Mouse (Mus musculus) midbrain, embryonic 14.5 days (tissue): Measurements from ENCODE around the gene Zfp14. TPM values are rescaled to one million over a fixed set of nuclear protein-coding genes. Genes with fewer than 3 reads are reported as not detected.

Source experiments
- ATAC-seq: fragments of 200-750 bp; cut with Nextera tagmentation; 2 replicates; pipeline ENCODE4 v1.8.0; 2017; ENCODE audit warnings: moderate number of reproducible peaks, moderate library complexity; ENCODE audit not compliant: low FRiP score, low TSS enrichment
- DNase-seq: peaks from one replicate; pipeline ENCODE4 v3.0.0-alpha.2; 2015
- H3K27ac ChIP-seq: fragments of 300-500 bp; sonication (generic); replicated peaks from 2 replicates; pipeline ENCODE4 v1.5.1; 2014; ENCODE audit warnings: mild to moderate bottlenecking, low read depth, low read length, moderate library complexity
- H3K27me3 ChIP-seq: fragments of 300-500 bp; sonication (generic); 2 replicates; pipeline ENCODE4 v1.6.1; 2014; ENCODE audit warnings: low read length, control low read depth, mixed read lengths; ENCODE audit not compliant: control insufficient read depth, insufficient read depth
- H3K36me3 ChIP-seq: fragments of 300-500 bp; sonication (generic); 2 replicates; pipeline ENCODE4 v1.6.1; 2014; ENCODE audit warnings: low read length, control low read depth; ENCODE audit not compliant: control insufficient read depth, insufficient read depth
- H3K4me1 ChIP-seq: fragments of 300-500 bp; sonication (generic); 2 replicates; pipeline ENCODE4 v1.6.1; 2014; ENCODE audit warnings: mild to moderate bottlenecking, antibody characterized with exemption, low read length, control low read depth; ENCODE audit not compliant: control insufficient read depth, insufficient read depth
- H3K4me2 ChIP-seq: fragments of 300-500 bp; sonication (generic); 2 replicates; pipeline ENCODE4 v1.6.1; 2014; ENCODE audit warnings: mild to moderate bottlenecking, low read length, moderate library complexity
- H3K4me3 ChIP-seq: fragments of 300-500 bp; sonication (generic); replicated peaks from 2 replicates; pipeline ENCODE4 v1.5.1; 2014; ENCODE audit warnings: low read depth, low read length
- H3K9ac ChIP-seq: fragments of 300-500 bp; sonication (generic); replicated peaks from 2 replicates; pipeline ENCODE4 v1.6.1; 2014; ENCODE audit warnings: mild to moderate bottlenecking, low read length, moderate library complexity
- H3K9me3 ChIP-seq: fragments of 300-500 bp; sonication (generic); 2 replicates; pipeline ENCODE4 v1.6.1; 2016; ENCODE audit warnings: low read length, control low read depth, mixed read lengths; ENCODE audit not compliant: control insufficient read depth
- WGBS: fragments of 180-500 bp; shearing (Covaris S2); extraction: QIAGEN DNeasy Blood & Tissue Kit; methylation state at CpG from one replicate; pipeline ENCODE4 v1.1.7; 2014; 5-methylcytosine and 5-hydroxymethylcytosine counted together
- polyA plus RNA-seq: library from polyadenylated mRNA; unstranded; fragments of >200 nt; fragmentation: Nextera tagmentation; extraction: Ambion mirVana; gene quantifications from 2 replicates; pipeline ENCODE4 v1.2.1, GENCODE M21; 2014

Zfp14 gene
- polyA plus RNA-seq, 1 experiment from 2014 or later: 13.5 TPM

DNA sequence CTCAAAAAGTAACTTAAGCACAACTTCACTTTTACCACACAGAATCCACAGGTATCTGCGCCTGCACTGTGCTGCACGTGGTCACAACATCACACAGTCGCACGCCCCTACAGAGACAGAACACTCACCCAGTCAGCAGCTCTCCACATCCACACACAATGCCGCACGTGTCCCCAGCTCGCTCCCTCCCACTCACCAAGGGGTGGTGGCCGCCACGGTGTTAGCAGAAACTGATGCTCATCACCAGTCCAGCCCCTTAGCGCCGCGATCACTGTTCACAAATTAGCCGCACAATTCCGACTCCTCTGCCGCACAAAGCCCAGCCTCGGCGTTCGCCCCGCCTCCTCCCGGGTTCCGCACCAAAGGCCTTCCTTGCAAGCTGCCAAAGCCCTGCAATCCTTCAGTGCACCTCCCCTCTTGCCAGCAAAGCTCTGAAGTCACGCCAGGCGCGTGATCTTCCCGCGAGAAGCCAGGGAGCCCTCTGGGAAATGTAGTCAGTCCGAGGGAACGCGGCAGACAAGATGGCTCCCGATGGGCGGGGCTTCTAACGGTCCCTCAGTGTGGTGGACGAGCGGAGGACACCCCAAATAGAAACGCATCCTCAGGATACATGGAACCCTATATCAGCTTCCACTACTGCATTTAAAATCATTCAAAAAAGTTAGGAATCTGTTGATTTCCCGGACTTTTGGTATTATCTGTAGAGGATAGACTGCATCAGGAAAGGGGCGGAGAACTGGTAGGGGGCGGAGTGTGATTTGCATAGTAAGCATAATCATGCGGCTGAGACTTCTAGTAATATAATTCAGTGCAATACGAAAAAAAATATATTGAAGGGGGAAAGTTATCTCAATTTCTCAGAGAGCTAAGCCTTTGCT, 39.2 kb upstream of the Zfp14 start, which contains the start of the genes Gm26920 and Zfp566:
Gene Gm26920, minus strand, starts transcription at position 319 of the 878 bp plus-strand sequence.
Gene Zfp566, minus strand, starts transcription at position 436 of the 878 bp plus-strand sequence.
- ATAC-seq: peak; percentile 93
- DNase-seq: peak; percentile 99
- H3K27me3 ChIP-seq: no peaks in the 10 kb centered on the region
- peaks cover 26% of the 10 kb centered on the region for H3K4me1 ChIP-seq
- peak within 1 kb of the TSS; percentile 90 for H3K27ac ChIP-seq
- peak within 1 kb of the TSS; percentile 86 for H3K4me2 ChIP-seq
- H3K9ac ChIP-seq: peak within 1 kb of the TSS; percentile 66
- H3K4me3 ChIP-seq: peak within 1 kb of the TSS; percentile 65
- peaks cover 14% of the 10 kb centered on the region for H3K36me3 ChIP-seq
- under 1% methylated on average over 40 of the region's 40 CpGs for WGBS
- no peaks in the 10 kb centered on the region for H3K9me3 ChIP-seq

DNA sequence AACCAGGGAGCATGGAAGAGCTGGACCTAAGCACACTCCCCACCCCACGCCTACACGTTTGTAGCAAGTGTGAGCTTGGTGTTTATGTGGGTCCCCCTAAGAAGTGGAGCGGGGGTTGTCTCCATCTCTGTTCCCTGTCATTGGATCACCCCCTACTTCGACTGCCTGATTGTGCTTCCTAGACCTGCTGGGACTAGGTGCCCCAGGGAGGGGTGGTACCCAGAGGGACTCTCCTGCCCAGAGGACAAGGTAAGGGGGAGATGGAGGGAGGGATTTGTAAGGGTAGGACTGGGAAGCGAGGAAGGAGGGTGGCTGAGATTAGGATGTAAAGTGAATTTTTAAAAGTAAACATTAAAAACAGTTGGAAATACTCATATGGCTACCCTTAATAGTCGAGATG, 38.2 kb upstream of the Zfp14 start:
- Histone ChIP-seq H3K27me3 (no peaks in the 10 kb centered on the region), H3K4me3 (peak overlapping the region; percentile 65), H3K27ac (no peak overlapping the region), H3K4me1 (peaks cover 26% of the 10 kb centered on the region), H3K36me3 (peaks cover 23% of the 10 kb centered on the region), H3K9me3 (no peaks in the 10 kb centered on the region), H3K4me2 (peak overlapping the region; percentile 86), H3K9ac (peak overlapping the region; percentile 66)
- DNase-seq (no peak), ATAC-seq (no peak)
- 16% methylated on average over 6 of the region's 6 CpGs for WGBS

GRCm38 (mm10) chr7:30086524-30086923, 35.3 kb upstream of the Zfp14 start:
- 94% methylated on average over 9 of the region's 9 CpGs for WGBS
- Histone ChIP-seq H3K27me3 (no peaks in the 10 kb centered on the region), H3K4me1 (peaks cover 20% of the 10 kb centered on the region), H3K27ac (no peak overlapping the region), H3K9ac (no peak overlapping the region), H3K36me3 (peaks cover 36% of the 10 kb centered on the region), H3K9me3 (no peaks in the 10 kb centered on the region), H3K4me2 (no peak overlapping the region), H3K4me3 (no peak overlapping the region)
- ATAC-seq: no peak
- no peak for DNase-seq

GRCm38 (mm10) chr7:30072146-30073028, 21.2 kb upstream of the Zfp14 start, which contains the start of gene Zfp82:
Gene Zfp82 (minus strand): TSS chr7:30072900.
- 0 out of 2 replicates have a peak, but pooled peaks cover 6% of the 10 kb centered on the region for H3K4me1 ChIP-seq
- peak within 1 kb of the TSS; percentile 63 for H3K4me3 ChIP-seq
- H3K9me3 ChIP-seq: no peaks in the 10 kb centered on the region
- WGBS: under 1% methylated on average over 50 of the region's 50 CpGs
- peak within 1 kb of the TSS; percentile 75 for H3K9ac ChIP-seq
- peak within 1 kb of the TSS; percentile 81 for H3K27ac ChIP-seq
- H3K27me3 ChIP-seq: no peaks in the 10 kb centered on the region
- peak; percentile 88 for ATAC-seq
- peak; percentile 95 for DNase-seq
- peak within 1 kb of the TSS; percentile 95 for H3K4me2 ChIP-seq
- peaks cover 21% of the 10 kb centered on the region for H3K36me3 ChIP-seq

GRCm38 (mm10) chr7:30064622-30065021, 13.4 kb upstream of the Zfp14 start:
- H3K36me3 ChIP-seq: peaks cover 79% of the 10 kb centered on the region
- ATAC-seq (no peak), DNase-seq (no peak)
- no peaks in the 10 kb centered on the region for H3K9me3 ChIP-seq
- no peaks in the 10 kb centered on the region for H3K4me1 ChIP-seq
- H3K4me3 ChIP-seq: no peak overlapping the region
- WGBS: 81% methylated on average over 5 of the region's 5 CpGs
- no peak overlapping the region for H3K9ac ChIP-seq
- no peaks in the 10 kb centered on the region for H3K27me3 ChIP-seq
- no peak overlapping the region for H3K4me2 ChIP-seq
- H3K27ac ChIP-seq: no peak overlapping the region

GRCm38 (mm10) chr7:30062478-30062877, 11.3 kb upstream of the Zfp14 start:
- Histone ChIP-seq H3K36me3 (peaks cover 83% of the 10 kb centered on the region), H3K27me3 (no peaks in the 10 kb centered on the region), H3K4me2 (no peak overlapping the region), H3K4me3 (no peak overlapping the region), H3K9ac (no peak overlapping the region), H3K4me1 (no peaks in the 10 kb centered on the region), H3K27ac (no peak overlapping the region), H3K9me3 (no peaks in the 10 kb centered on the region)
- WGBS: 87% methylated on average over 5 of the region's 5 CpGs
- ATAC-seq (no peak), DNase-seq (peak; percentile 21)

DNA sequence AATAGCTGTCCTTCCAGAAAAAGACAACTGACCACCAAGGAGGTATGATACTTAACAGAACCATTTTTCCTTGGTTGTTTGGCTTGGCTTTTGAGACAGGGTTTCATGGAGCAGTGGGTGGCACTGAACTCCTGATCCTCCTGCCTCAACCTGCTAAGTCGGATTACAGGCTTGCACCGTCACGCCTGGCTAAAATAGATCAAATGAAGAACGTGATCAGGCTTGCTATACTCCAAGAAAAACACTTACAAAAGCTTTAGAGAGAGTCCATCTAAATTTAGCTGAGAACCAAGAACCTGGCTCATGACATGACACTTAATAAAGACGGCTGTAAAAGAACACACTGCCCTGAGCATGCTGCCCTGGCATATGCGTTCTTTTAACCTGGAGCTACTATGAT, 9.2 kb upstream of the Zfp14 start:
- DNase-seq (no peak), ATAC-seq (no peak)
- H3K9me3 ChIP-seq: no peaks in the 10 kb centered on the region
- no peak overlapping the region for H3K4me2 ChIP-seq
- H3K27ac ChIP-seq: no peak overlapping the region
- H3K36me3 ChIP-seq: peaks cover 90% of the 10 kb centered on the region
- WGBS: 40% methylated on average over 6 of the region's 6 CpGs
- no peaks in the 10 kb centered on the region for H3K4me1 ChIP-seq
- no peak overlapping the region for H3K4me3 ChIP-seq
- no peaks in the 10 kb centered on the region for H3K27me3 ChIP-seq
- H3K9ac ChIP-seq: no peak overlapping the region

GRCm38 (mm10) chr7:30053591-30053990, 2.4 kb upstream of the Zfp14 start:
- WGBS: 8% methylated on average over 3 of the region's 3 CpGs
- H3K4me3 ChIP-seq: no peak overlapping the region
- H3K9ac ChIP-seq: no peak overlapping the region
- no peak overlapping the region for H3K4me2 ChIP-seq
- DNase-seq (no peak), ATAC-seq (no peak)
- no peak overlapping the region for H3K27ac ChIP-seq
- H3K4me1 ChIP-seq: 0 out of 2 replicates have a peak, but pooled peaks cover 5% of the 10 kb centered on the region
- peaks cover 34% of the 10 kb centered on the region for H3K36me3 ChIP-seq
- no peaks in the 10 kb centered on the region for H3K9me3 ChIP-seq
- no peaks in the 10 kb centered on the region for H3K27me3 ChIP-seq
